Mouse (Mus musculus) cerebellum, adult 9-11 months (tissue): Measurements from ENCODE around the gene Smyd3.

Experiments used
- DNase-seq: peaks from one replicate; pipeline ENCODE4 v3.0.0; 2022

Smyd3 gene

GRCm38 (mm10) chr1:179517713-179518465 lies at the start of gene Smyd3:
Smyd3 (minus strand) TSS chr1:179518041.
- DNase-seq, result peak; percentile 87

GRCm38 (mm10) chr1:179567558-179567957 lies 49.7 kb upstream of the Smyd3 start:
- DNase-seq, result no peak

GRCm38 (mm10) chr1:179563926-179564325 lies 46.1 kb upstream of the Smyd3 start:
- DNase-seq, result no peak

GRCm38 (mm10) chr1:179563211-179563610 lies 45.4 kb upstream of the Smyd3 start:
- no peak for DNase-seq

- DNase-seq, result no peak
These were observed 43.1 kb upstream of the Smyd3 start for GRCm38 (mm10) chr1:179560845-179561430.

GRCm38 (mm10) chr1:179559446-179560194 lies 41.8 kb upstream of the Smyd3 start:
- DNase-seq, result no peak

GRCm38 (mm10) chr1:179556921-179557320 lies 39.1 kb upstream of the Smyd3 start:
- no peak for DNase-seq

GRCm38 (mm10) chr1:179553949-179554347 lies 36.1 kb upstream of the Smyd3 start:
- DNase-seq, result no peak

GRCm38 (mm10) chr1:179553197-179553948 lies 35.5 kb upstream of the Smyd3 start:
- no peak for DNase-seq

- DNase-seq, result no peak
These were observed 34.9 kb upstream of the Smyd3 start for GRCm38 (mm10) chr1:179552751-179553150.

- DNase-seq, result no peak
These were observed 34.1 kb upstream of the Smyd3 start for GRCm38 (mm10) chr1:179551921-179552320.

GRCm38 (mm10) chr1:179551336-179551735 lies 33.5 kb upstream of the Smyd3 start:
- DNase-seq, result no peak

- DNase-seq, result no peak
These were observed 31.3 kb upstream of the Smyd3 start for GRCm38 (mm10) chr1:179548996-179549752.

- peak; percentile 50 for DNase-seq
These were observed 30.4 kb upstream of the Smyd3 start for GRCm38 (mm10) chr1:179548220-179548619.

GRCm38 (mm10) chr1:179547176-179547575 lies 29.3 kb upstream of the Smyd3 start:
- no peak for DNase-seq

GRCm38 (mm10) chr1:179546551-179546917 lies 28.7 kb upstream of the Smyd3 start:
- DNase-seq, result no peak

GRCm38 (mm10) chr1:179545768-179546550 lies 28.1 kb upstream of the Smyd3 start, which contains the start of the genes Tfb2m and Cnst:
Tfb2m (minus strand) TSS chr1:179546267.
Cnst (plus strand) TSS chr1:179546370.
- DNase-seq, result peak; percentile 99

- DNase-seq, result no peak
These were observed 23.7 kb upstream of the Smyd3 start for GRCm38 (mm10) chr1:179541502-179541901.

- no peak for DNase-seq
These were observed 22.0 kb upstream of the Smyd3 start for GRCm38 (mm10) chr1:179539887-179540286.

- DNase-seq, result no peak
These were observed 21.2 kb upstream of the Smyd3 start for GRCm38 (mm10) chr1:179539054-179539453.

GRCm38 (mm10) chr1:179519901-179520300 lies 2.1 kb upstream of the Smyd3 start:
- DNase-seq, result no peak
